9 mouse cellular contexts compared by ENCODE assay signal in genomic region chr4:133480185-133480537, GRCm38 (mm10). TPM values are rescaled to one million over a fixed set of nuclear protein-coding genes. Genes with fewer than 3 reads are reported as not detected.
DNase-seq lines count a peak whose midpoint lies in the region; ATAC-seq lines count a peak whose summit lies in the region.
"Had no signal": no experiment of that assay in that cellular context is flagged by ENCODE, and none has a peak within 500 bp of the region (broad histone marks: within the 10 kb centered on the region; RNA-seq: fewer than 3 reads in every experiment).

No protein-coding gene starts in this region.

- H3K4me1 ChIP-seq in kidney, embryonic 15.5 days: peaks cover 32% of the 10 kb centered on the region
- H3K4me1 ChIP-seq in brown adipose tissue, adult 24 weeks (ENCODE audit: control insufficient read depth, insufficient read depth, insufficient read length, low read length): peaks cover 5% of the 10 kb centered on the region; the same call in 1 of the 2 replicates
- H3K4me1 ChIP-seq in hindbrain, embryonic 13.5 days (replicated peaks): peaks cover 20% of the 10 kb centered on the region
- H3K4me1 ChIP-seq in midbrain, embryonic 13.5 days (replicated peaks): peaks cover 14% of the 10 kb centered on the region

- peak overlapping the region; percentile 55 for H3K4me3 ChIP-seq in kidney, embryonic 15.5 days (replicated peaks)
- peak overlapping the region; percentile 52 for H3K4me3 ChIP-seq in brown adipose tissue, adult 24 weeks (ENCODE audit: insufficient read depth, low read depth, low read length)
- peak overlapping the region; percentile 43 for H3K4me3 ChIP-seq in hindbrain, embryonic 13.5 days
- peak overlapping the region; percentile 43 for H3K4me3 ChIP-seq in midbrain, embryonic 13.5 days (replicated peaks)

- no peaks in the 10 kb centered on the region for H3K9me3 ChIP-seq in kidney, embryonic 15.5 days (replicated peaks)
- no peaks in the 10 kb centered on the region for H3K9me3 ChIP-seq in hindbrain, embryonic 13.5 days
- H3K9me3 ChIP-seq in midbrain, embryonic 13.5 days: no peaks in the 10 kb centered on the region

- no peak for DNase-seq in kidney, postnatal 25 days
- DNase-seq in frontal cortex, postnatal 10 days (ENCODE audit: low spot score in 2 of 2): no peak
- no peak for DNase-seq in adrenal gland, postnatal 14 days
- DNase-seq in kidney, postnatal 36 days: no peak

- WGBS in kidney, embryonic 15.5 days: 2% methylated on average over 34 of the region's 34 CpGs
- WGBS in hindbrain, embryonic 13.5 days: 3% methylated on average over 34 of the region's 34 CpGs
- WGBS in midbrain, embryonic 13.5 days: 4% methylated on average over 34 of the region's 34 CpGs

- no peaks in the 10 kb centered on the region for H3K36me3 ChIP-seq in kidney, embryonic 15.5 days
- H3K36me3 ChIP-seq in hindbrain, embryonic 13.5 days: no peaks in the 10 kb centered on the region
- H3K36me3 ChIP-seq in midbrain, embryonic 13.5 days: no peaks in the 10 kb centered on the region

- peak overlapping the region; percentile 72 for H3K4me2 ChIP-seq in kidney, embryonic 15.5 days
- H3K4me2 ChIP-seq in hindbrain, embryonic 13.5 days: peak overlapping the region; percentile 54
- peak overlapping the region; percentile 50 for H3K4me2 ChIP-seq in midbrain, embryonic 13.5 days (replicated peaks)

- peak overlapping the region; percentile 47 for H3K9ac ChIP-seq in kidney, embryonic 15.5 days
- H3K9ac ChIP-seq in hindbrain, embryonic 13.5 days: peak overlapping the region; percentile 66
- H3K9ac ChIP-seq in midbrain, embryonic 13.5 days (replicated peaks): peak overlapping the region; percentile 60

- H3K27ac ChIP-seq in kidney, embryonic 15.5 days: no peak overlapping the region
- H3K27ac ChIP-seq in brown adipose tissue, adult 24 weeks (replicated peaks; ENCODE audit: low read depth, low read length): no peak overlapping the region
- no peak overlapping the region for H3K27ac ChIP-seq in hindbrain, embryonic 13.5 days
- no peak overlapping the region for H3K27ac ChIP-seq in midbrain, embryonic 13.5 days

- ATAC-seq in kidney, embryonic 15.5 days (replicated peaks; ENCODE audit: low FRiP score): no peak; the same call in 1 of the 2 replicates
- no peak for ATAC-seq in hindbrain, embryonic 13.5 days (ENCODE audit: low FRiP score)
- ATAC-seq in midbrain, embryonic 13.5 days: no peak

- peaks cover 70% of the 10 kb centered on the region for H3K27me3 ChIP-seq in kidney, embryonic 15.5 days
- H3K27me3 ChIP-seq in hindbrain, embryonic 13.5 days: peaks cover 70% of the 10 kb centered on the region
- peaks cover 66% of the 10 kb centered on the region for H3K27me3 ChIP-seq in midbrain, embryonic 13.5 days

RNA-seq across cellular contexts. Expression of gene Tent5b, which starts 0.2 kb away (rescaled TPM):
- polyA plus RNA-seq in kidney, embryonic 15.5 days (2015; fragmentation: Nextera tagmentation; extraction: Ambion mirVana): 1.2 and 1.3 TPM in 2 replicates
- polyA plus RNA-seq in brown adipose tissue, adult 24 weeks (2012; ENCODE audit: insufficient read depth, insufficient read length, missing spikeins): 0.44 TPM in 1 of 2 replicates, not detected in the other
- 0.13 and 0.30 TPM in 2 replicates for polyA plus RNA-seq in hindbrain, embryonic 13.5 days (2015; fragmentation: Nextera tagmentation; extraction: Ambion mirVana)
- polyA plus RNA-seq in midbrain, embryonic 13.5 days (2015; fragmentation: Nextera tagmentation; extraction: Ambion mirVana): 0.17 and 0.31 TPM in 2 replicates
- total RNA-seq in adrenal gland, postnatal 14 days (2021): 0.67 and 2.0 TPM in 2 replicates

RNA-seq across cellular contexts. Expression of gene Trnp1, which starts 18.2 kb away (rescaled TPM):
- 0.64 and 1.0 TPM in 2 replicates for polyA plus RNA-seq in kidney, embryonic 15.5 days (2015; fragmentation: Nextera tagmentation; extraction: Ambion mirVana)
- 1.0 TPM in 1 of 2 replicates, not detected in the other for polyA plus RNA-seq in brown adipose tissue, adult 24 weeks (2012; ENCODE audit: insufficient read depth, insufficient read length, missing spikeins)
- 2.8 and 3.9 TPM in 2 replicates for polyA plus RNA-seq in hindbrain, embryonic 13.5 days (2015; fragmentation: Nextera tagmentation; extraction: Ambion mirVana)
- 1.2 and 1.9 TPM in 2 replicates for polyA plus RNA-seq in midbrain, embryonic 13.5 days (2015; fragmentation: Nextera tagmentation; extraction: Ambion mirVana)
- 4.0 and 8.6 TPM in 2 replicates for total RNA-seq in adrenal gland, postnatal 14 days (2021)
- total RNA-seq: neutrophil, adult 5-6 weeks had no signal

RNA-seq across cellular contexts. Expression of gene Kdf1, which starts 38.6 kb away (rescaled TPM):
- 22.0 and 22.4 TPM in 2 replicates for polyA plus RNA-seq in kidney, embryonic 15.5 days (2015; fragmentation: Nextera tagmentation; extraction: Ambion mirVana)
- not detected in 2 replicates for polyA plus RNA-seq in brown adipose tissue, adult 24 weeks (2012; ENCODE audit: insufficient read depth, insufficient read length, missing spikeins)
- 0.30 and 0.39 TPM in 2 replicates for polyA plus RNA-seq in hindbrain, embryonic 13.5 days (2015; fragmentation: Nextera tagmentation; extraction: Ambion mirVana)
- polyA plus RNA-seq in midbrain, embryonic 13.5 days (2015; fragmentation: Nextera tagmentation; extraction: Ambion mirVana): 0.15 and 0.24 TPM in 2 replicates
- 1.8 and 2.0 TPM in 2 replicates for total RNA-seq in adrenal gland, postnatal 14 days (2021)
- total RNA-seq: neutrophil, adult 5-6 weeks had no signal

Comparison
In these comparisons a context has a peak if more than half of its experiments do, and no peak if none do; other contexts are left out.
1. RNA of gene Kdf1, which starts 38.6 kb away (polyA plus RNA-seq): 22.0 to 22.4 TPM in kidney, embryonic 15.5 days; 0.30 to 0.39 TPM in hindbrain, embryonic 13.5 days, 0.15 to 0.24 TPM in midbrain, embryonic 13.5 days and not detected in brown adipose tissue, adult 24 weeks; every median in the first group is over 10 times any median in the second.
2. Peak in every context shown above with its lines, with median percentiles within 50 percentile points of each other: H3K4me2 ChIP-seq, H3K4me3 ChIP-seq and H3K9ac ChIP-seq.